Mouse (Mus musculus) embryonic facial prominence, embryonic 12.5 days (tissue): ENCODE data around the gene Fermt2. TPM values are rescaled to one million over a fixed set of nuclear protein-coding genes. Genes with fewer than 3 reads are reported as not detected.

ENCODE experiments used
- ATAC-seq: fragments of 200-750 bp; cut with Nextera tagmentation; 2 replicates; pipeline ENCODE4 v1.8.0; 2017; ENCODE audit not compliant: insufficient number of reproducible peaks, insufficient read depth, low FRiP score, low TSS enrichment
- H3K27ac ChIP-seq: fragments of 300-500 bp; sonication (generic); 2 replicates; pipeline ENCODE4 v1.5.1; 2016; ENCODE audit warnings: mild to moderate bottlenecking
- H3K27me3 ChIP-seq: fragments of 300-500 bp; sonication (generic); 2 replicates; pipeline ENCODE4 v1.6.1; 2016; ENCODE audit warnings: mild to moderate bottlenecking, moderate library complexity
- H3K36me3 ChIP-seq: fragments of 300-500 bp; sonication (generic); 2 replicates; pipeline ENCODE4 v1.6.1; 2016; ENCODE audit warnings: mild to moderate bottlenecking
- H3K4me1 ChIP-seq: fragments of 300-500 bp; sonication (generic); 2 replicates; pipeline ENCODE4 v1.6.1; 2016
- H3K4me2 ChIP-seq: fragments of 300-500 bp; sonication (generic); replicated peaks from 2 replicates; pipeline ENCODE4 v1.6.1; 2016; ENCODE audit warnings: mild to moderate bottlenecking, moderate library complexity
- H3K4me3 ChIP-seq: fragments of 300-500 bp; sonication (generic); 2 replicates; pipeline ENCODE4 v1.5.1; 2016; ENCODE audit warnings: mild to moderate bottlenecking
- H3K9ac ChIP-seq: fragments of 300-500 bp; sonication (generic); 2 replicates; pipeline ENCODE4 v1.6.1; 2016; ENCODE audit warnings: mild to moderate bottlenecking, moderate library complexity
- H3K9me3 ChIP-seq: fragments of 300-500 bp; sonication (generic); 2 replicates; pipeline ENCODE4 v1.6.1; 2016; ENCODE audit warnings: mild to moderate bottlenecking, moderate library complexity
- WGBS: fragments of 180-500 bp; shearing (Covaris S2); methylation state at CpG from one replicate; pipeline ENCODE4 v1.1.7; 2016; 5-methylcytosine and 5-hydroxymethylcytosine counted together
- polyA plus RNA-seq: library from polyadenylated mRNA; unstranded; fragments of >200 nt; fragmentation: Nextera tagmentation; extraction: Ambion mirVana; gene quantifications from 2 replicates; pipeline ENCODE4 v1.2.1, GENCODE M21; 2016

The Fermt2 gene
- polyA plus RNA-seq, 1 experiment from 2014 or later, result 111 TPM

GRCm38 (mm10) chr14:45461945-45462344 lies 68.0 kb downstream of the Fermt2 start:
- no peak overlapping the region for H3K4me3 ChIP-seq
- ATAC-seq, result no peak
- H3K4me2 ChIP-seq, result no peak overlapping the region
- no peaks in the 10 kb centered on the region for H3K9me3 ChIP-seq
- no peak overlapping the region for H3K27ac ChIP-seq
- 87% methylated on average over 6 of the region's 6 CpGs for WGBS
- peaks cover 71% of the 10 kb centered on the region for H3K36me3 ChIP-seq
- H3K27me3 ChIP-seq, result no peaks in the 10 kb centered on the region
- no peak overlapping the region for H3K9ac ChIP-seq
- H3K4me1 ChIP-seq, result peaks cover 26% of the 10 kb centered on the region

- 94% methylated on average over 10 of the region's 10 CpGs for WGBS
- H3K27me3 ChIP-seq, result no peaks in the 10 kb centered on the region
- ATAC-seq, result no peak
- H3K36me3 ChIP-seq, result peaks cover 56% of the 10 kb centered on the region
- no peaks in the 10 kb centered on the region for H3K9me3 ChIP-seq
- no peak overlapping the region for H3K4me3 ChIP-seq
- no peak overlapping the region for H3K9ac ChIP-seq
- peaks cover 38% of the 10 kb centered on the region for H3K4me1 ChIP-seq
- H3K27ac ChIP-seq, result no peak overlapping the region
- H3K4me2 ChIP-seq, result no peak overlapping the region
Observed at GRCm38 (mm10) chr14:45460491-45460890, 69.4 kb downstream of the Fermt2 start.

GRCm38 (mm10) chr14:45459877-45460276 lies 70.0 kb downstream of the Fermt2 start:
- 95% methylated on average over 14 of the region's 14 CpGs for WGBS
- ATAC-seq, result no peak
- Histone ChIP-seq H3K27ac (no peak overlapping the region), H3K9me3 (no peaks in the 10 kb centered on the region), H3K27me3 (no peaks in the 10 kb centered on the region), H3K4me1 (peaks cover 40% of the 10 kb centered on the region), H3K9ac (no peak overlapping the region), H3K4me3 (no peak overlapping the region), H3K36me3 (peaks cover 56% of the 10 kb centered on the region), H3K4me2 (no peak overlapping the region)

DNA sequence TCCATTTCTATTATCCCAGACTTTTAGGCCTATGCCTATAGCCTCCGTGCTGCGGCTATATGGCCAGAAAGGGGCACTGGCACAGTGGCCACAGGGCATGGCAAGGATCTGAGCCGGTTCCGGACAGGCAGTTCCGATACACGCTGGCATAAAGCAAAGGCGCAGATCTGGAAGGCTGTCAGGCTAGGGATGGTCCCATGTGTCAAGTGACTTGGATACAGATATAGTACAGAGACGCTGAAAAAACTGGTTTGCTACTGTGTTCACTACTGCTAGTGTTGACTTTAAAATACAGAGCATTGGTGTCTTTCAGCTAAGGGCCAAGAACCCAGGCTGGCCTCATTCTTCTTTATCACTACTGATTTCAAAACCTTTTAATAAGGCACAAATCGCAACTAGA lies 72.9 kb downstream of the Fermt2 start:
- H3K27me3 ChIP-seq, result no peaks in the 10 kb centered on the region
- peaks cover 38% of the 10 kb centered on the region for H3K36me3 ChIP-seq
- H3K9ac ChIP-seq, result no peak overlapping the region
- 72% methylated on average over 9 of the region's 9 CpGs for WGBS
- H3K4me2 ChIP-seq, result no peak overlapping the region
- no peaks in the 10 kb centered on the region for H3K9me3 ChIP-seq
- no peak overlapping the region for H3K4me3 ChIP-seq
- H3K27ac ChIP-seq, result peak overlapping the region; percentile 50; the same call in 1 of the 2 replicates
- ATAC-seq, result no peak
- H3K4me1 ChIP-seq, result peaks cover 34% of the 10 kb centered on the region

DNA sequence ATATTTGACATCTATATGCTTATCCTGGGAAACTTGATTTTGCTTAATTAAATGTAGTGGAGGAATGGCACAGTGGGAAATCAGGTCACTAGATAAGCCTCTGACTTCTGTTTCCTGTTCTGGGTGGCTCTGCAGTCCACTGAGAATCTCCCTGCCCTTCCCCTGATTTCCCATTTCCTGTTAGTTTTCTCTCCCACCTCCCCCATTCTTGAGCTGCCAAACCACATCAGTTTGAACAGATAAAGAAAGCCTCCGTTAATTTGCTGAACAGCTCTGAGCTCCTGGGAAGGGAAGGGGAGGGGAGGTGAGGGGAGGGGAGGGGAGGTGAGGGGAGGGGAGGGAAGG lies 73.4 kb downstream of the Fermt2 start:
- H3K4me3 ChIP-seq, result no peak overlapping the region
- no peak overlapping the region for H3K4me2 ChIP-seq
- ATAC-seq, result no peak
- WGBS, result no CpG with 5 or more reads among the region's 1 CpGs
- no peak overlapping the region for H3K9ac ChIP-seq
- H3K27me3 ChIP-seq, result no peaks in the 10 kb centered on the region
- H3K27ac ChIP-seq, result no peak overlapping the region
- H3K36me3 ChIP-seq, result peaks cover 32% of the 10 kb centered on the region
- peaks cover 36% of the 10 kb centered on the region for H3K4me1 ChIP-seq
- no peaks in the 10 kb centered on the region for H3K9me3 ChIP-seq

DNA sequence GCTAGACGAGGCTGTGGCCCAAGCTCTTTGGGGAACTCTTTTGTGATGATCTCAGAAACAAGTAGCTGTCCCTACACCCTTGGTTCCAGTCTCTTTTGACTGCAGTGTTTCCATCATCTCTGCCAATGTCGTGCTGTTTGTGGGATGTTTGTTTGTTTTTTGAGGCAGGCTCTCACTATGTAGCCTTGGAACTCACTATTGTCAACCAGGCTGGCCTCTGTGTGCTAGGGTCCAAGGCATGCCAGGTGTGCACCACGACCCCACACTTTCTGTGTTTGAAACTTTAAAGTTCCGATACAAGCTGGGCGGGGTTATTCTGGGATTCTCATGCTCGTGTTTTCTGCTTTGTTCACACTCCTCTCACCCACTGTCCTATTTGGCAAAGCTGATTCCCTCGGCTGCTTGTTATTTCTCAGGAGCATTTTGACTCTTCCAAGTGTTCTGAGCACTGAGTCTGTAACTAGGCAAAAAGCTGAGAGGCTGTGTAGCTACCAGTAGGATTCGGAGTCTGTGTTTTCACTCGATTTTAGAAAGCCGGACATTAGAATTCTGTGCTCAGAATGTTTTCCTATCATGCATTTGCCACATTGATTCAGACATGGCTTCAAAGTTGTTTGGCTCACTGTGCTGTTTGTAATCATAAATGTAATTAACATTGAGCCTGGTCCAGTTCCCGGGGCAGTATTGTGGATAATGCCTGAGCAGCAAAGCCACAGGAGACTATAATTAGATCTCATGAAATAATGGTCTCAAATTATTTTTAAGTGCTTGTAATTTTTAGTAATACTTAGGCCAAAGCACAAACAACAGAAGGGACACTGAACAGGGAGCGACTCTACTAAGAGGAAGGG lies 74.0 kb downstream of the Fermt2 start:
- Histone ChIP-seq H3K36me3 (peaks cover 26% of the 10 kb centered on the region), H3K9ac (no peak overlapping the region), H3K9me3 (no peaks in the 10 kb centered on the region), H3K4me2 (no peak overlapping the region), H3K4me1 (peaks cover 36% of the 10 kb centered on the region), H3K27ac (0 out of 2 replicates have a peak overlapping the region, but pooled peaks have one; percentile 1), H3K4me3 (no peak overlapping the region), H3K27me3 (no peaks in the 10 kb centered on the region)
- WGBS, result 44% methylated on average over 12 of the region's 12 CpGs
- ATAC-seq, result no peak

GRCm38 (mm10) chr14:45453538-45454233 lies 76.2 kb downstream of the Fermt2 start:
- H3K9me3 ChIP-seq, result no peaks in the 10 kb centered on the region
- no peak for ATAC-seq
- H3K27ac ChIP-seq, result no peak overlapping the region
- 59% methylated on average over 5 of the region's 5 CpGs for WGBS
- H3K36me3 ChIP-seq, result peaks cover 10% of the 10 kb centered on the region; the same call in 1 of the 2 replicates
- H3K4me3 ChIP-seq, result no peak overlapping the region
- peaks cover 36% of the 10 kb centered on the region for H3K4me1 ChIP-seq
- H3K4me2 ChIP-seq, result no peak overlapping the region
- no peak overlapping the region for H3K9ac ChIP-seq
- H3K27me3 ChIP-seq, result no peaks in the 10 kb centered on the region

- Histone ChIP-seq H3K27me3 (no peaks in the 10 kb centered on the region), H3K9ac (no peak overlapping the region), H3K9me3 (no peaks in the 10 kb centered on the region), H3K27ac (no peak overlapping the region), H3K4me1 (peaks cover 36% of the 10 kb centered on the region), H3K36me3 (0 out of 2 replicates have a peak, but pooled peaks cover 3% of the 10 kb centered on the region), H3K4me2 (no peak overlapping the region), H3K4me3 (no peak overlapping the region)
- 28% methylated on average over 11 of the region's 11 CpGs for WGBS
- ATAC-seq, result no peak
Observed at GRCm38 (mm10) chr14:45452861-45453512, 76.9 kb downstream of the Fermt2 start.

- Histone ChIP-seq H3K9me3 (no peaks in the 10 kb centered on the region), H3K4me3 (no peak overlapping the region), H3K4me2 (no peak overlapping the region), H3K4me1 (peaks cover 36% of the 10 kb centered on the region), H3K36me3 (no peaks in the 10 kb centered on the region), H3K27me3 (no peaks in the 10 kb centered on the region), H3K9ac (no peak overlapping the region), H3K27ac (no peak overlapping the region)
- no peak for ATAC-seq
- 39% methylated on average over 4 of the region's 4 CpGs for WGBS
Observed at GRCm38 (mm10) chr14:45452148-45452547, 77.8 kb downstream of the Fermt2 start.

- no peaks in the 10 kb centered on the region for H3K9me3 ChIP-seq
- H3K27ac ChIP-seq, result no peak overlapping the region
- H3K27me3 ChIP-seq, result no peaks in the 10 kb centered on the region
- H3K4me3 ChIP-seq, result no peak overlapping the region
- H3K9ac ChIP-seq, result no peak overlapping the region
- no peak for ATAC-seq
- H3K36me3 ChIP-seq, result no peaks in the 10 kb centered on the region
- H3K4me2 ChIP-seq, result no peak overlapping the region
- peaks cover 28% of the 10 kb centered on the region for H3K4me1 ChIP-seq
- WGBS, result 15% methylated on average over 2 of the region's 2 CpGs
Observed at GRCm38 (mm10) chr14:45451090-45451489, 78.8 kb downstream of the Fermt2 start.

DNA sequence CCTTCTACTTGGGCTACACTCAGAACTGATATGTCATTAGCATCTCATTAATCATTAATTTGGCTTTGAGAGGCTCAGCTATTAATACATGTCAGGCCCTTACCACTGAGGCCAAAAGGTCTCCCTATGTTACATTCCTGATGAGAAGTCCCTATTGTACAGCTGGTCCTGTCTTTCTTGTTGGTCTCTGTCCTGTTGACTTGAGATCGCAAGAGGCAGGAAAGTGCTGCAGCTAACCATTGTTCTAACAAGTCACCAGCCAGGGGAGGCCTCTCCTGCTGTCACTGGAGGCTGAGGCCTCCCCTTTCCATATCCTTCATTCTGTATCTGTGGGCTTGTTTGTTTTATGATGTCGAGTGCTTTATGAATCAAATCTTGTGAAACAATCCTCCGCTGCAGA lies 83.1 kb downstream of the Fermt2 start:
- Histone ChIP-seq H3K36me3 (no peaks in the 10 kb centered on the region), H3K27ac (no peak overlapping the region), H3K9ac (no peak overlapping the region), H3K27me3 (no peaks in the 10 kb centered on the region), H3K4me1 (peaks cover 5% of the 10 kb centered on the region), H3K4me2 (no peak overlapping the region), H3K9me3 (no peaks in the 10 kb centered on the region), H3K4me3 (no peak overlapping the region)
- 76% methylated on average over 3 of the region's 3 CpGs for WGBS
- no peak for ATAC-seq
